Comparison of ENCODE assay signal across 11 mouse cellular contexts in the genomic region with DNA sequence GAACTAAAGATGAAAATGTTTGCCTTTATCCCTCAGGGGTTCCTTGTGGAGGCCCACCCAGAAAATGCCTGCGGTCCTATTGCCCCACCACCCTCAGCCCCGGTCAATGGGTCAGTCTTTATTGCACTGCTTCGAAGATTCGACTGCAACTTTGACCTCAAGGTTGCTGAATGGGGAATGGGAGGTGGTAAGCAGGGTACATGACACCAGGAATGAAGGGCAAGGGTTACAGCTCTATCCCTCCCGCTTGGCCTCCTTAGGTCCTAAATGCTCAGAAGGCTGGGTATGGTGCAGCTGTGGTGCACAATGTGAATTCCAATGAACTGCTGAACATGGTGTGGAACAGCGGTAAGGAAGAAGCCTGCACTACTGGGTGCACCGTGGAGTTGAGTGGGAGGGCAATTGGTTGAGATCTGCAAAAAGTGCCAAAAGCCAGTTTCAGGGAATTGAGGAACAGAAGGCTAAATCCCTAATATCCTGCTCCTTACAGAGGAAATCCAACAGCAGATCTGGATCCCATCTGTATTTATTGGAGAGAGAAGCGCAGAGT. TPM values are rescaled to one million over a fixed set of nuclear protein-coding genes. Genes with fewer than 3 reads are reported as not detected.
DNase-seq lines count a peak whose midpoint lies in the region; ATAC-seq and TF ChIP-seq lines count a peak whose summit lies in the region.
"Had no signal": no experiment of that assay in that cellular context is flagged by ENCODE, and none has a peak within 500 bp of the region (broad histone marks: within the 10 kb centered on the region; RNA-seq: fewer than 3 reads in every experiment).

No protein-coding gene starts in this region.

- peak overlapping the region; percentile 76 for H3K4me3 ChIP-seq in heart, embryonic 11.5 days (ENCODE audit: low read depth, low read length)
- H3K4me3 ChIP-seq in midbrain, embryonic 14.5 days (replicated peaks; ENCODE audit: low read depth, low read length) = peak overlapping the region; percentile 70; the same call in 1 of the 2 replicates
- H3K4me3 ChIP-seq in midbrain, embryonic 11.5 days (ENCODE audit: low read depth, low read length) = no peak overlapping the region
- peak overlapping the region; percentile 80; the same call in 1 of the 2 replicates for H3K4me3 ChIP-seq in intestine, embryonic 16.5 days (ENCODE audit: low read length)
- no peak overlapping the region; the same call in 1 of the 2 replicates for H3K4me3 ChIP-seq in stomach, embryonic 14.5 days (ENCODE audit: low read depth, low read length)
- no peak overlapping the region for H3K4me3 ChIP-seq in left cerebral cortex, adult 2 months

- DNase-seq in heart, adult 9 months (ENCODE audit: low spot score in 2 of 2) = no peak
- no peak for DNase-seq in midbrain, embryonic 14.5 days
- DNase-seq in midbrain, embryonic 11.5 days (ENCODE audit: low spot score, missing footprints) = no peak
- DNase-seq in urinary bladder, postnatal 14 days (ENCODE audit: low spot score) = no peak
- DNase-seq in left cerebral cortex, adult 2 months (ENCODE audit: extremely low spot score in 1 of 2, low spot score in 2 of 2) = no peak
- DNase-seq: gastrocnemius, postnatal 25 days; lung, postnatal 10 days; right cerebral cortex, postnatal 4 days had no signal

- no peak for ATAC-seq in heart, embryonic 11.5 days (replicated peaks; ENCODE audit: insufficient number of reproducible peaks, low FRiP score, low TSS enrichment)
- ATAC-seq in midbrain, embryonic 14.5 days (ENCODE audit: low FRiP score, low TSS enrichment) = no peak
- ATAC-seq in midbrain, embryonic 11.5 days (ENCODE audit: low FRiP score) = no peak
- no peak for ATAC-seq in intestine, embryonic 16.5 days
- ATAC-seq in stomach, embryonic 14.5 days (ENCODE audit: insufficient number of reproducible peaks, insufficient read depth, low FRiP score, low read depth) = no peak

- no peak for TF ChIP-seq CTCF in left cerebral cortex, adult 2 months (IDR thresholded peaks at IDR 0.05)

- WGBS in heart, embryonic 11.5 days (ENCODE audit: insufficient replicate concordance) = 85% methylated on average over 8 of the region's 8 CpGs
- 92% methylated on average over 8 of the region's 8 CpGs for WGBS in midbrain, embryonic 14.5 days
- 84% methylated on average over 8 of the region's 8 CpGs for WGBS in midbrain, embryonic 11.5 days
- 71% methylated on average over 8 of the region's 8 CpGs for WGBS in intestine, embryonic 16.5 days
- 83% methylated on average over 8 of the region's 8 CpGs for WGBS in stomach, embryonic 14.5 days

- no peak overlapping the region for H3K27ac ChIP-seq in heart, embryonic 11.5 days (ENCODE audit: low read depth, low read length)
- no peak overlapping the region for H3K27ac ChIP-seq in midbrain, embryonic 14.5 days (replicated peaks; ENCODE audit: low read depth, low read length)
- no peak overlapping the region for H3K27ac ChIP-seq in midbrain, embryonic 11.5 days (ENCODE audit: low read depth, low read length)
- peak overlapping the region; percentile 96 for H3K27ac ChIP-seq in intestine, embryonic 16.5 days (ENCODE audit: low read length)
- peak overlapping the region; percentile 45; the same call in 1 of the 2 replicates for H3K27ac ChIP-seq in stomach, embryonic 14.5 days (ENCODE audit: low read length)
- H3K27ac ChIP-seq in left cerebral cortex, adult 2 months = no peak overlapping the region

- intact Hi-C loops in left cerebral cortex, adult 2 months (cut with DNase I) = no loop called here

- no peaks in the 10 kb centered on the region for H3K27me3 ChIP-seq in heart, embryonic 11.5 days (ENCODE audit: control insufficient read depth, insufficient read depth, low read length)
- H3K27me3 ChIP-seq in midbrain, embryonic 14.5 days (ENCODE audit: control insufficient read depth, insufficient read depth, low read length) = no peaks in the 10 kb centered on the region
- H3K27me3 ChIP-seq in midbrain, embryonic 11.5 days (ENCODE audit: control insufficient read depth, insufficient read depth, low read length) = no peaks in the 10 kb centered on the region
- H3K27me3 ChIP-seq in intestine, embryonic 16.5 days (replicated peaks; ENCODE audit: control insufficient read depth, insufficient read depth, low read length) = no peaks in the 10 kb centered on the region
- no peaks in the 10 kb centered on the region for H3K27me3 ChIP-seq in stomach, embryonic 14.5 days (ENCODE audit: control insufficient read depth, insufficient read depth, low read length)

- H3K9me3 ChIP-seq in heart, embryonic 11.5 days (replicated peaks; ENCODE audit: control insufficient read depth, low read length) = no peaks in the 10 kb centered on the region
- no peaks in the 10 kb centered on the region for H3K9me3 ChIP-seq in midbrain, embryonic 14.5 days (ENCODE audit: control insufficient read depth, low read length)
- H3K9me3 ChIP-seq in midbrain, embryonic 11.5 days (ENCODE audit: control insufficient read depth, low read length) = no peaks in the 10 kb centered on the region
- no peaks in the 10 kb centered on the region for H3K9me3 ChIP-seq in intestine, embryonic 16.5 days (ENCODE audit: control insufficient read depth, low read length)
- H3K9me3 ChIP-seq in stomach, embryonic 14.5 days (ENCODE audit: control insufficient read depth, low read depth, low read length) = no peaks in the 10 kb centered on the region

- no peak overlapping the region for H3K9ac ChIP-seq in heart, embryonic 11.5 days (ENCODE audit: low read depth, low read length)
- H3K9ac ChIP-seq in midbrain, embryonic 14.5 days (replicated peaks; ENCODE audit: low read length) = no peak overlapping the region
- H3K9ac ChIP-seq in midbrain, embryonic 11.5 days (ENCODE audit: low read length) = no peak overlapping the region
- peak overlapping the region; percentile 44; the same call in 1 of the 2 replicates for H3K9ac ChIP-seq in intestine, embryonic 16.5 days (ENCODE audit: low read depth, low read length)
- H3K9ac ChIP-seq in stomach, embryonic 14.5 days (replicated peaks; ENCODE audit: low read depth, low read length) = no peak overlapping the region

- H3K36me3 ChIP-seq in heart, embryonic 11.5 days (ENCODE audit: control insufficient read depth, insufficient read depth, low read length) = peaks cover 45% of the 10 kb centered on the region
- H3K36me3 ChIP-seq in midbrain, embryonic 14.5 days (ENCODE audit: control insufficient read depth, insufficient read depth, low read length) = peaks cover 50% of the 10 kb centered on the region
- H3K36me3 ChIP-seq in midbrain, embryonic 11.5 days (ENCODE audit: control insufficient read depth, insufficient read depth, low read length) = peaks cover 26% of the 10 kb centered on the region
- H3K36me3 ChIP-seq in intestine, embryonic 16.5 days (ENCODE audit: control insufficient read depth, insufficient read depth, low read length) = peaks cover 31% of the 10 kb centered on the region
- peaks cover 51% of the 10 kb centered on the region for H3K36me3 ChIP-seq in stomach, embryonic 14.5 days (ENCODE audit: control insufficient read depth, insufficient read depth, low read length)

- H3K4me1 ChIP-seq in heart, embryonic 11.5 days (ENCODE audit: control insufficient read depth, insufficient read depth, low read length) = peaks cover 44% of the 10 kb centered on the region
- peaks cover 41% of the 10 kb centered on the region for H3K4me1 ChIP-seq in midbrain, embryonic 14.5 days (ENCODE audit: control insufficient read depth, insufficient read depth, low read length)
- H3K4me1 ChIP-seq in midbrain, embryonic 11.5 days (ENCODE audit: control insufficient read depth, insufficient read depth, low read length) = peaks cover 31% of the 10 kb centered on the region
- H3K4me1 ChIP-seq in intestine, embryonic 16.5 days (ENCODE audit: control insufficient read depth, insufficient read depth, low read length) = peaks cover 44% of the 10 kb centered on the region
- H3K4me1 ChIP-seq in stomach, embryonic 14.5 days (ENCODE audit: control insufficient read depth, insufficient read depth, low read length) = peaks cover 38% of the 10 kb centered on the region

- peak overlapping the region; percentile 93 for H3K4me2 ChIP-seq in heart, embryonic 11.5 days
- H3K4me2 ChIP-seq in midbrain, embryonic 14.5 days (ENCODE audit: low read length) = no peak overlapping the region; the same call in 1 of the 2 replicates
- H3K4me2 ChIP-seq in midbrain, embryonic 11.5 days = no peak overlapping the region
- peak overlapping the region; percentile 84 for H3K4me2 ChIP-seq in intestine, embryonic 16.5 days (ENCODE audit: low read depth, low read length)
- H3K4me2 ChIP-seq in stomach, embryonic 14.5 days (replicated peaks; ENCODE audit: low read depth, low read length) = no peak overlapping the region

RNA-seq across cellular contexts. Expression of a gene that starts 2.0 kb away (rescaled TPM):
- 221 and 245 TPM in 2 replicates for polyA plus RNA-seq in heart, embryonic 11.5 days (2014; fragmentation: Nextera tagmentation; extraction: Ambion mirVana)
- polyA plus RNA-seq in midbrain, embryonic 14.5 days (2014; fragmentation: Nextera tagmentation; extraction: Ambion mirVana) = 158 and 171 TPM in 2 replicates
- polyA plus RNA-seq in midbrain, embryonic 11.5 days (2014; fragmentation: Nextera tagmentation; extraction: Ambion mirVana) = 134 and 142 TPM in 2 replicates
- polyA plus RNA-seq in intestine, embryonic 16.5 days (2015; fragmentation: Nextera tagmentation; extraction: Ambion mirVana) = 215 and 216 TPM in 2 replicates
- polyA plus RNA-seq in stomach, embryonic 14.5 days (2014; fragmentation: Nextera tagmentation; extraction: Ambion mirVana) = 151 and 157 TPM in 2 replicates
- total RNA-seq in left cerebral cortex, adult 2 months (2021) = 100 to 1,000 TPM; 107 to 117 TPM

RNA-seq across cellular contexts. Expression of a gene that starts 2.2 kb away (rescaled TPM):
- polyA plus RNA-seq in heart, embryonic 11.5 days (2014; fragmentation: Nextera tagmentation; extraction: Ambion mirVana) = 66.8 and 76.9 TPM in 2 replicates
- 95.9 and 104 TPM in 2 replicates for polyA plus RNA-seq in midbrain, embryonic 14.5 days (2014; fragmentation: Nextera tagmentation; extraction: Ambion mirVana)
- 87.0 and 87.9 TPM in 2 replicates for polyA plus RNA-seq in midbrain, embryonic 11.5 days (2014; fragmentation: Nextera tagmentation; extraction: Ambion mirVana)
- 121 and 123 TPM in 2 replicates for polyA plus RNA-seq in intestine, embryonic 16.5 days (2015; fragmentation: Nextera tagmentation; extraction: Ambion mirVana)
- 118 and 120 TPM in 2 replicates for polyA plus RNA-seq in stomach, embryonic 14.5 days (2014; fragmentation: Nextera tagmentation; extraction: Ambion mirVana)
- 10 to 100 TPM; 81.7 to 86.9 TPM for total RNA-seq in left cerebral cortex, adult 2 months (2021)

RNA-seq across cellular contexts. Expression of a gene that starts 5.2 kb away (rescaled TPM):
- 1,771 and 1,932 TPM in 2 replicates for polyA plus RNA-seq in heart, embryonic 11.5 days (2014; fragmentation: Nextera tagmentation; extraction: Ambion mirVana)
- 661 and 672 TPM in 2 replicates for polyA plus RNA-seq in midbrain, embryonic 14.5 days (2014; fragmentation: Nextera tagmentation; extraction: Ambion mirVana)
- polyA plus RNA-seq in midbrain, embryonic 11.5 days (2014; fragmentation: Nextera tagmentation; extraction: Ambion mirVana) = 1,303 and 1,326 TPM in 2 replicates
- 2,307 and 2,326 TPM in 2 replicates for polyA plus RNA-seq in intestine, embryonic 16.5 days (2015; fragmentation: Nextera tagmentation; extraction: Ambion mirVana)
- polyA plus RNA-seq in stomach, embryonic 14.5 days (2014; fragmentation: Nextera tagmentation; extraction: Ambion mirVana) = 2,006 and 2,065 TPM in 2 replicates
- 100 to 1,000 TPM; 207 to 224 TPM for total RNA-seq in left cerebral cortex, adult 2 months (2021)

RNA-seq across cellular contexts. Expression of a gene that starts 7.7 kb away (rescaled TPM):
- polyA plus RNA-seq in heart, embryonic 11.5 days (2014; fragmentation: Nextera tagmentation; extraction: Ambion mirVana) = 272 and 313 TPM in 2 replicates
- 8.5 and 8.7 TPM in 2 replicates for polyA plus RNA-seq in midbrain, embryonic 14.5 days (2014; fragmentation: Nextera tagmentation; extraction: Ambion mirVana)
- polyA plus RNA-seq in midbrain, embryonic 11.5 days (2014; fragmentation: Nextera tagmentation; extraction: Ambion mirVana) = 13.8 and 14.3 TPM in 2 replicates
- 12.8 and 13.5 TPM in 2 replicates for polyA plus RNA-seq in intestine, embryonic 16.5 days (2015; fragmentation: Nextera tagmentation; extraction: Ambion mirVana)
- 12.3 and 14.5 TPM in 2 replicates for polyA plus RNA-seq in stomach, embryonic 14.5 days (2014; fragmentation: Nextera tagmentation; extraction: Ambion mirVana)
- 10 to 100 TPM in 1 of 2 experiments, 1 to 10 TPM in 1; 9.8 to 10.6 TPM for total RNA-seq in left cerebral cortex, adult 2 months (2021)

RNA-seq across cellular contexts. Expression of a gene that starts 10.3 kb away (rescaled TPM):
- 2.6 and 5.4 TPM in 2 replicates for polyA plus RNA-seq in heart, embryonic 11.5 days (2014; fragmentation: Nextera tagmentation; extraction: Ambion mirVana)
- 0.37 and 0.38 TPM in 2 replicates for polyA plus RNA-seq in midbrain, embryonic 14.5 days (2014; fragmentation: Nextera tagmentation; extraction: Ambion mirVana)
- polyA plus RNA-seq in midbrain, embryonic 11.5 days (2014; fragmentation: Nextera tagmentation; extraction: Ambion mirVana) = 0.61 and 0.81 TPM in 2 replicates
- 0.05 and 0.06 TPM in 2 replicates for polyA plus RNA-seq in intestine, embryonic 16.5 days (2015; fragmentation: Nextera tagmentation; extraction: Ambion mirVana)
- polyA plus RNA-seq in stomach, embryonic 14.5 days (2014; fragmentation: Nextera tagmentation; extraction: Ambion mirVana) = 0.21 and 0.22 TPM in 2 replicates
- total RNA-seq in left cerebral cortex, adult 2 months (2021) = not detected
- total RNA-seq: gastrocnemius, postnatal 25 days had no signal

Comparison
In these comparisons a context has a peak if more than half of its experiments do, and no peak if none do; other contexts are left out.
1. H3K4me3 ChIP-seq: peak in heart, embryonic 11.5 days (single experiment), midbrain, embryonic 14.5 days (single experiment) and intestine, embryonic 16.5 days (single experiment); none in midbrain, embryonic 11.5 days (single experiment), stomach, embryonic 14.5 days (single experiment) and left cerebral cortex, adult 2 months (single experiment).
2. H3K27ac ChIP-seq: peak in intestine, embryonic 16.5 days (single experiment) and stomach, embryonic 14.5 days (single experiment); none in heart, embryonic 11.5 days (single experiment), midbrain, embryonic 14.5 days (single experiment), midbrain, embryonic 11.5 days (single experiment) and left cerebral cortex, adult 2 months (single experiment).
3. H3K4me2 ChIP-seq: peak in heart, embryonic 11.5 days (single experiment) and intestine, embryonic 16.5 days (single experiment); none in midbrain, embryonic 14.5 days (single experiment), midbrain, embryonic 11.5 days (single experiment) and stomach, embryonic 14.5 days (single experiment).